Mouse (Mus musculus) thymus, postnatal 36 days (tissue): ENCODE results near the gene Pum2.
"Not testable (repeated sequence)": the region's sequence is repeated elsewhere in the genome, so short reads cannot be mapped to it uniquely, and the experiment has no call there.

ENCODE experiments used
- DNase-seq, 2 experiments: peaks; one replicate each; pipeline ENCODE4 v3.0.0; 2022; ENCODE audit warnings: mixed read lengths in 2 of 2

Pum2 gene

GRCm38 (mm10) chr12:8669846-8670245 is 4.1 kb upstream of the Pum2 start:
- DNase-seq = no peak

DNA sequence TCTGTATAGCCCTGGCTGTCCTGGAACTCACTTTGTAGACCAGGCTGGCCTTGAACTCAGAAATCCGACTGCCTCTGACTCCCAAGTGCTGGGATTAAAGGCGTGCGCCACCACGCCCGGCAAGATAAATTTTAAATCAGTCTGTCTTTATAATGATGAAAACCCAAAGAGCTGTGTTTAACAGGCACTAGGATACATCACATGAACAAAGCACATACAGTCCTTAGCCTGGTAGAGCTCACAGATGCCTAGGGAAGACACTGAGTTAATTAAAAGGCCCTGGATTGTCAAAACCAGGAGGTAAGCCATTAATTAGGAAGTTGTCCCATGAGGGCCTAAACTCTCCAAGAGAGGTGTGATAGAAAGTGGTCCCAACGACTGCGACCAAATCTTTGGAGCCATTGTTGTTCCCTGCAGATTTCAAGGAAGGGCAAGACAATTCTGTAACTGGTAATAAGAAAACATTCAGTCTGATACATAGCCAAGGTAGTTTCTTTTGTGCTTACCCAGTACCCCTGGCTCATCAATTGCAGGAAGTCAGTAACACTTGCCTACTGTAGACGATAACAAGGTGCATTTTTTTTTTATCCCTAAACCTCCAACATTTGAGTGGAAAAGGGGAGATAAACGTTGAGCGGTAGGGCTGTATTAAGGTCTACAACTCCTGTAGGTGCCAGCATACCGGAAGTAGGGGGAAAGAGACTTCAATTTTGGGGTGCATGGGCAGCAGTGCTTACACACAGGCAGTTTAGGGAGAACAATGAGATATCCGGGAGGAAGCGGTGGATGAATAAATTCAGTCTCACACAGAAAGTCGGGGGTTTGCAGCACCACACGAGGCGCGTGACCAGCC is 587 bp upstream of the Pum2 start:
- DNase-seq = no peak

- DNase-seq = peak; percentile 78 to 81
These were observed 487 bp downstream of the Pum2 start for GRCm38 (mm10) chr12:8674377-8674864.

- DNase-seq = no peak
These were observed 982 bp downstream of the Pum2 start for GRCm38 (mm10) chr12:8674891-8675341.

GRCm38 (mm10) chr12:8675361-8675760 is 1.4 kb downstream of the Pum2 start:
- DNase-seq = no peak

DNA sequence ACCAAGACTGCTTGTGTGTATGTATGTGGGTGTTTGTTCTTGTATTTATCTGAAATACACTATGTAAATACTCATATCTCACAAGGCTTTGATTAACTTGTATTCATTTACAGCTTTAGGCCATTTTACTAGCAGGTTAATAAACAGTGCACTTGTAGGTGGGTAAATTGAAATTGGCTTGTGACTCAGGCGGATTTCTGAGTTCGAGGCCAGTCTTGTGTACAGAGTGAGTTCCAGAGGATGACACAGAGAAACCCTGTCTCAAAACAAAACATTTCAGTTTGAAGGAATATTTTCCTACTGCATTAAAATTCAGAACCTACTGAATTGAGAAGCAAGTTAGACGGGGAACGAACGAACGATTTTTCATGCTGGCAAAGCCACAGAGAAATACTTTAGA is 2.4 kb downstream of the Pum2 start:
- DNase-seq = no peak

DNA sequence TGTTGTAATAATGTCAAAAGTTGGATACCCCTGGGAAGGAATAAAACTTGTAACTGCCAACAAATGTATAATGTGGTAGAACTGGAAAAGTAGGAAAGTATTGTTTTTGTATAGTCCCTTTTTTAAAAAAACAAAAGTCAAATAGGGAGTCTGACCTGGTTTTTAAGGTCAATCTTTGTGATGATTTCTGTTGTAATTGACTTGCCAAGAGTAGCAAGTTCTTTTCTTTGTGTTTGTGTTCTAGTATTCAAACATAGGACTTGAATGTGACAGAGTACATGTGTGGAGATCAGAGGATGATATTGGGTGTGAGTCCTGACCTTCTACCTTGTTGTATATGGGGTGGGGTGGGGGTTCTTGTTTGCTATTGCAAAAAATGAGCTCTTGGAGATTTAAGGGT is 4.0 kb downstream of the Pum2 start:
- DNase-seq = no peak

DNA sequence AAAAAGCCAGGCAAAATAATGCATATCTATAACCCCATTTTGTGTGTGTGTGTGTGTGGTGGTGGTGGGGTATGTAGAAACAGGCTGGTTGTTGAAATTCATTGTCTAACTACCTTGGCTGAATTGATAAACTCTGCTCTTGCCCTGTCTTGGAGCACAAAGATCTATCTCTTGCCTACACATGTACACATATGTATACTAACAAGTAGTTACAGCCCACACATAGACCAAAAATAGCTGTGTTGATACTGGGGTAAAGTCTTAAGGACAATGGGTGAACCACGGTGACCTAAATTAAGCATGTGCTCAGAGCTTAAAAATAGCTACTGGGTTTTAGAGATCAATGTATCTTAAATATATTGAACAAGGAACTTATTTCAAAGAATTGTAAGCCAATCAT is 10.3 kb downstream of the Pum2 start:
- DNase-seq = no peak

GRCm38 (mm10) chr12:8685036-8685435 is 11.1 kb downstream of the Pum2 start:
- DNase-seq = no peak

- not testable (repeated sequence) for DNase-seq
These were observed 15.9 kb downstream of the Pum2 start for GRCm38 (mm10) chr12:8689882-8690281.

DNA sequence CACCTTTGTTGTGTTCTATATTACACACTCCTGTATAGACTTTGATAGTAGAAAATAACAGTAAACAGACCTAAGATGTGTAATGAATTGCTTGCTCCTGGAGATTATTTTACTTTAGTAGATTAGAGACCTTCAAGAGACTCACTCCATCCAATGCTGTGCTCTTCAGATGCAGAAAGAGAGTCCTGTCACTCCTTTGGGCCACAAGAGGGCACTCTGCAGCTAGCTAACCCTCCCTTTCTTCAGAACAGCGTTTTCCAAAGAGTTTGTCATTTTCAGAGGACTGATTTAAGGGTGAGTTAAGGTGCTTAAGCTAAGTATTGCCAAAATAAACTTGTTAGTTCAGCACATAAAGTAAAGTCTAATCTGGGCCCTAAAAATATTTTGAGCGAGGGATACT is 25.0 kb downstream of the Pum2 start:
- peak; percentile 36 to 37 for DNase-seq

GRCm38 (mm10) chr12:8703988-8704387 is 30.1 kb downstream of the Pum2 start:
- DNase-seq = no peak

- no peak for DNase-seq
These were observed 34.9 kb downstream of the Pum2 start for GRCm38 (mm10) chr12:8708876-8709275.

DNA sequence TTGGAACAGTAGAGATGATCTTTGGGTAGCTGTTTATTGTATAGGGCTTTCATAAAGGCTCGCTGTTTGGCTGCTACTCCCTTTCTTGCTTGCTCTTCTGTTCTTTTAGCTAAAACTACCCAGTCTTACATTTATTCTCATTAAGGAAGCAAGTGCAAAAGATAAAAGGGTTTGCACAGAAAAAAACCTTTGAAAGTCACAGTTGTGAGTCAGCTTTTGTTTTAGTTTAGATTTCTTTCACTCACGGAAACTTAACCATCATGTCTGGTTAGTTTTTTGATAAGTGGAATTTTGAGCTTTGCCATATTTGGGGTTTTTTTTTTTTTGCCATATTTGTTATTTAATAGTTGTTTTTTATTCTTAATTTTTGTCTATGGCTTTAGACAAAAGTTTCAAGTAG is 38.7 kb downstream of the Pum2 start:
- no peak for DNase-seq

DNA sequence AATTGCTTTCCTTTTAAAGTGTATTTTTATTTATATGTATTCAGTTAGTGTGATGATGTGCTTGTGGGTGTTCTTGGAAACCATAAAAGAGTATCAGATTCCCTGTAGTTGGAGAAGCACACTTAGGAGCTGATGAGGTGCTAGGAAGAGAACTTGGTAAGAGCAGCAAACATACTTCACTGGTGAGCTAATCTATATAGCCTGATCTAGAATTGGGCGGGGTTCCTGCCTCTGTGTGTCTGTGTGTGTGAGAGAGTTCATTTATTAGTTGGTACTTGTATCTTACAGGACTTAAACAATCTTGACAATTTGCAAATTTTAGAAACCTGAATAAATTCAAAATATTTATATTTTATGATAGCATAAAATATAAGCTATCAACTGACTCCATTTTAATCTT is 42.2 kb downstream of the Pum2 start:
- DNase-seq = no peak

GRCm38 (mm10) chr12:8726890-8727289 is 53.0 kb downstream of the Pum2 start:
- no peak for DNase-seq

DNA sequence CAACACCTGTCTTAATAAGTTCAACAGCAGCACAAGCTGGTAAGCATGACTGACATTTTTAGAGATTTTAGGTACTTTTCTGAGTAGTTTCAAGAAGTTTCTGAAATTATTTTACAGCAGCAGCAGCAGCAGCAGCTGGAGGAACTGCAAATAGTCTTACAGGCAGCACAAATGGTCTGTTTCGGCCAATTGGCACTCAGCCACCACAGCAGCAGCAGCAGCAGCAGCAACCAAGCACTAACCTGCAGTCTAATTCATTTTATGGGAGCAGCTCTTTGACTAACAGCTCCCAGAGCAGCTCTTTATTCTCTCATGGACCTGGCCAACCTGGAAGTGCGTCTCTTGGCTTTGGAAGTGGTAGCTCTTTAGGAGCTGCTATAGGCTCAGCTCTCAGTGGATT is 54.8 kb downstream of the Pum2 start:
- DNase-seq = no peak

DNA sequence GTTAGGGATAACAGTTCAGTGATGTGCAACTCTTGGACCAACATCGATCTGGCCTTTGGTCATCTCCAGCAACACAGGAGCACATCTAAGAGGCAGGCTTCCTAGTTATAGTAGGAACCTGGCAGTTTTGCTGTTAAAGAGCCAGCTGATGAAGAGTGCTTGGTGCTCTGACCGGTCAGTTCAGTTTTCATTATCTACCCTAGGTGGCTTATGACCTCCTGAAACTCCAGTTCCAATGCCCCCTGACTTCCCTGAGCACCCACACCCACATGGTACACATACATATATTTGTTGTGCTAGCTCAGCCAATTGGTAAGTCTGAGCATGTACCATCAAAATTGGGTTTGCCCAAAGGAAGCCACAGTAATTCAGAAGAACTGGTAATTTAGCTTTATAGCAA is 79.7 kb downstream of the Pum2 start:
- no peak for DNase-seq

- DNase-seq = no peak
These were observed 80.2 kb downstream of the Pum2 start for GRCm38 (mm10) chr12:8754116-8754515.

GRCm38 (mm10) chr12:8758029-8758428 is 84.1 kb downstream of the Pum2 start:
- no peak for DNase-seq

- no peak for DNase-seq
These were observed 85.2 kb downstream of the Pum2 start for GRCm38 (mm10) chr12:8759115-8759514.

- peak in 1 of 2 experiments; percentile 1 for DNase-seq
These were observed 85.8 kb downstream of the Pum2 start for GRCm38 (mm10) chr12:8759779-8760178.

DNA sequence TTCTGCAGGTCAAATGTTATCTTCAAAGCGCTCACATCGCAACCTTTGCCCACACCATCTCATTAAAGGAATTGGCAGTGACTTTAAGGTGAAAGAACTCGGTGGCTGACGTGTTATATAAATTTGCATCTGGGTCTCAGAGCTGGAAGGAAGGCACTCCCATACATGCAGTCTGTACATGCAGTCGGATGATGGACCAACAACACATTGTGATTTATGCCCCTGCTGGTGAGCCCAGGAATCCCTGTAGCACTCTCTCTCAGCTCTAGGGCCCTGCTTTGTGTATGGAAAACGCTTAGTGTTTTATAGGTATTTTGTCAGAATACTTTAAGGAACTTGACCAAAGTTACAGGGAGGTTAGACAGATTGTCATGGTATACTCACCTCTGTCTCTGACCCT is 86.6 kb downstream of the Pum2 start:
- DNase-seq = no peak

DNA sequence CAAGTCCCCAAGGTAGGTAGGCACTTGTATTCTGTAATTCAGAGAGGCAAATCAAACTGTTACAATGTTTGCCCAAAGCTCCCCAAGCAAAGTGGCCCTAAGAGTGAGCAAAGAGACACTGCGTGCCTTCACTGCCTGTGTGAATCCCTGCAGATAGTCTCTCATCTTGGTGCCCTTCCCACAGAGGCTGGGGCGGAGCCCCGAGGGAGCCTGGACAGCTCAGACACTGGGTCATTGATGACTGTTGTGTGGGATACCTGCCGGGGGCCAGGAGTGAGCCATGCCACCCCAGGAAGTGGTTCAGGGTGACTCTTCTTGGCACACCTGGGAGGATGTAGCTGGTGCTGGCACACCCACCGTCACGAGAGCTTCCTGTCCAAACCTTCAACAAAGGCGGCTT is 87.1 kb downstream of the Pum2 start:
- DNase-seq = peak in 1 of 2 experiments; percentile 3

DNA sequence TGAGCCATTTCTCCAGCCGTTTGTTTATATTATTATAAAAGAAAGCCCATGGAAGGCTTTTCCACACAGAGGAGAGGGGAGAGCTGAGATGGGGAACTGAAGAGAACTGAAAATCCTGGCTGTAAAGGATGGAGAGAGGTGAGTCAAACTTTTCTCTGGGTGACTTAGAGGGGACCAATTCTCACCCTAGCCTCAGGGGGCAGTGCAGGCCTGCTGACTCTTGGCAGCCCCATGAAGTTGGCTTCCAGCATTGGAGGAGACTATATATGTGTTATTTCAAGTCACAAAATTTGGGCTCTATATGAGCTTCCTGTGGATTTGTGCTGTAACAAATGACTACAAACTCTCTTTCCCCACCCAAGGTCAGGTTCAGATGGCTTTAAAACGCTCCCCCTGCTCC is 88.7 kb downstream of the Pum2 start:
- DNase-seq = peak in 1 of 2 experiments; percentile 19
